Mouse (Mus musculus) brain, embryonic 14.5 days (tissue): ENCODE data around the gene Aicda.

ENCODE experiments used
- CTCF ChIP-seq: fragments of 200-500 bp; IDR thresholded peaks from 2 replicates; pipeline ENCODE4 v1.5.1; 2012; ENCODE audit warnings: inconsistent platforms, mild to moderate bottlenecking, moderate library complexity, borderline replicate concordance; ENCODE audit not compliant: insufficient read depth, insufficient read length; ENCODE audit errors: extremely low read depth
- POLR2A ChIP-seq: fragments of 200-500 bp; IDR thresholded peaks from 2 replicates; pipeline ENCODE4 v1.6.1; 2012; ENCODE audit warnings: mild to moderate bottlenecking, inconsistent platforms, borderline replicate concordance; ENCODE audit not compliant: poor library complexity, insufficient read depth, insufficient read length, severe bottlenecking; ENCODE audit errors: extremely low read depth

- TF ChIP-seq CTCF (no peak), POLR2A (no peak)
Observed at GRCm38 (mm10) chr6:122602242-122602991, 48.8 kb downstream of the Aicda start, which contains the start of gene Apobec1.
